Mouse (Mus musculus) cerebral cortex, adult 2 months (tissue): ENCODE results near the gene Mrnip.

Source experiments
- WGBS: fragments of 180-500 bp; shearing (Covaris S2); methylation state at CpG from one replicate; pipeline ENCODE4 v1.1.7; 2018; 5-methylcytosine and 5-hydroxymethylcytosine counted together

The Mrnip gene

DNA sequence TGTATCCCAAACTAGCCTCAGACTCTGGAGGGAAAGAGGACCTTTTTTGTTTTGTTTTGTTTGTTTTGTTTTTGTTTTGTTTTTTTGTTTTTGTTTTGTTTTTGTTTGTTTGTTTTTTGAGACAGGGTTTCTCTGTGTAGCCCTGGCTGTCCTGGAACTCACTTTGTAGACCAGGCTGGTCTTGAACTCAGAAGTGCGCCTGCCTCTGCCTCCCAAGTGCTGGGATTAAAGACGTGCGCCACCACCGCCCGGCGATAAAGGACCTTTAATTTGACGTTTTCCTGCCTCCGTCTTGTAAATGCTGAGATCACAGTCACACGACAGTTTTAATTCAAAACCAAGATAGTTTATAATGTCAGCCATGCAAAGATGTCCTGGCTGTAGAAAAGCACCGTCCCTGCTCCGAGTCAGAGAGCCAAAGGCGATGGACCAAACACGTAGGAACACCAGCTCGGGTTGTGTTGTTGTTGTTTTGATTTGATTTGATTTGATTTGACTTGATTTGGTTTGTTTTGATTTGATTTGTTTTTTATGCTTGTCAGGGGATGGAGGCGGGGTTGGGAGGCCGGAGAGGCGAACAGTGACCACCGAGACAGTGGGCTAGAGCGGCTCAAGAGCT, at the start of gene Mrnip:
Mrnip (plus strand) TSS at position 334 of the 619 bp plus-strand sequence.
- WGBS, result 4% methylated on average over 19 of the region's 19 CpGs

DNA sequence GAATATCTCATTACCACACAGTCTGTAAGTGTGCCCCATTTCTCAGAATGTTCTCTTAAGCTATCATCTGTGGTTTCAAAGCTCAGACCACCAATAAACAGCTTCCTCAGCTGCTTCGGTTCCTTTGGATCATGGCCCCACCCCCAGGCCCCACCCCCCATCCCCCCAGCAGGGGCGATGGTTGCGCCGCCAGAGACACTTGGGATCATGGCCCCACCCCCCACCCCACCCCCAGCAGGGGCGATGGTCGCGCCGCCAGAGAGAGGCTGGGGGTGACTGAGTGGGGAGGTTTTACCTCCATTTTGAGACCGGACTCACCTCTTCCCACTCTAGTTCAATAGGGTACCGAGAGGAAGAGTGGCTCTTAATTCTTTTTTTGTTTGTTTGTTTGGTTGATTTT, 46.5 kb upstream of the Mrnip start:
- WGBS, result 7% methylated on average over 10 of the region's 10 CpGs

DNA sequence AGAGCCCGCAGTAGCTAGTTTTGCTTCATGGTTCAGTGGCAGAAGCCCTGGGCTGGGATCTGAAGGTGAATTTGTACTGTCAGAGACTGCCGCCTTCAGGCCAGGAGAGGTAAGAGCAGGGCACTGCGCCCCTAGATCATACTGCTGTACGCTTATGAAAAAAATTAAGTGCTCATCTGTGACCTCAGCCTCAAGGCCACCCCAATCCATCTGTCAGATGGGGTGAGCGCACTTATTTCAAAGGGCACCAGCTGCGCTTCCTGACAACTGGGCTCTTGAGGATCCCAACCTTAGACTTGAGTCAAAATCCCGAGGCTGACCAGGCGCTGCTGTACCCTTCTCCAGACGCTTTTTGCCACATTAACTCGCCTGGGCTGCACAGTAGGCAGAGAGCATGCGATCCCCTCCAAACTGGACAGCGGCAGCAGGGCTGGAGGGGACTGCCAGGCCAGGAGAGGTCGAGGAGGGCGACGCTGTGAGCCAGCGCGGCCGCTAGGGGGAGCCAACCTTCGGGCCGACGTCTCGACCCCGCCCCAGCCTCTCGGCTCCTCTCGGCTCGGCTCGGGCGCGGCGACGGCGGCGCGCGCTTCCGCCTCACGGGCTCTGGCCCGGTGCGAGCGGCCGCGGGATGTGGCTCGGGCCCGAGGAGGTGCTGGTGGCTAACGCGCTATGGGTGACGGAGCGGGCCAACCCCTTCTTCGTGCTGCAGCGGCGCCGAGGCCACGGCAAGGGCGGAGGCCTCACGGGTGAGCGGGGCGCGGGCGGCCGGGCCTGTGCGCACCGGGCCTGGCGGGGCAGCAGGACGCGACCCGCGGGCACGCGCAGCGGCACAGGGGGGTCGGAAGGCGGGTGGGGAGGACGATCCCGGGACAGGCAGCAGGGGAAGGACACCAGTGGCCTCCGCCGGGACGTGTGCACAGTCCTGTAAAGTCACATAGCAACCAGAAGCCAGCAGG, 43.2 kb upstream of the Mrnip start, which contains the start of gene Tbc1d9b:
Tbc1d9b (plus strand) TSS at position 586 of the 956 bp plus-strand sequence.
- WGBS, result under 1% methylated on average over 77 of the region's 77 CpGs

DNA sequence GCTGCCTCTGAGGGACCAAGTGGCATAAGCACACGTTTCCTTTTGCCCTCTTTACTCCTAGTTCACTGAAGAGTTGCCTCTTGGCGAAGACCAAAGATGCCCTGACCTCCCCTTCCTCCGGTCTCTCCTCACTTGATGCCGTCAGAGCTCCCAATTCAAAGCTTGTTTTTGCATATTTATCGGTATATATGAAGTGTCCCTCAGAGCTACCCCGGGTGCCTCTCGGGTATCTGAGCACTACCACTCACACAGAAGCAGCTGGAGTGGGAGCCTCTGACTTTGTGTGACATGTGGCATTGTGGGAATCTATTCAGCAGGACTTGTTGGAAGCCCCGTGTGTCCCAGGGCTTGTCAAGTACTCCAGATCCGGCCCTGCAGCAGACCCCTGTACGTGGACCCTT, 42.4 kb upstream of the Mrnip start:
- whole genome bisulfite sequencing, result 3% methylated on average over 10 of the region's 10 CpGs

DNA sequence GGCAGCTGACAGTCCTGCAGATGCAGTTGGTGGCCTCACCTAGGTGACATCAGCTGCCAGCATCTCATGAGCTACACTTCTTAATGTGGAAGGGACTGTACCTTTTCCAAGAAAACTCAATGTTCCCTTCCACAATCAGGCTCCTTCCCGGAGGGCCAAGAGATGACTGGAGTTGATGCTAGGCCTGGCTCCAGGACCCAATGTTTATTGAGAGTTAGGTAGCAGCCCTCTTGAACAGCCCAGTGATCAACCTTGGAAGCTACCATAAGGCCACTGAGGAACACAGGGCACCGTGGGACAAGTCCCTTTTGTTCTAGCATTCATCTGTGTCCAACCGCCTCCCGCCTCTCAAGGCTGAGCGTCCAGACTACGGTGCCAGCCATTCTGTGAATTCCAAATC, 42.0 kb upstream of the Mrnip start:
- WGBS, result 58% methylated on average over 6 of the region's 6 CpGs

DNA sequence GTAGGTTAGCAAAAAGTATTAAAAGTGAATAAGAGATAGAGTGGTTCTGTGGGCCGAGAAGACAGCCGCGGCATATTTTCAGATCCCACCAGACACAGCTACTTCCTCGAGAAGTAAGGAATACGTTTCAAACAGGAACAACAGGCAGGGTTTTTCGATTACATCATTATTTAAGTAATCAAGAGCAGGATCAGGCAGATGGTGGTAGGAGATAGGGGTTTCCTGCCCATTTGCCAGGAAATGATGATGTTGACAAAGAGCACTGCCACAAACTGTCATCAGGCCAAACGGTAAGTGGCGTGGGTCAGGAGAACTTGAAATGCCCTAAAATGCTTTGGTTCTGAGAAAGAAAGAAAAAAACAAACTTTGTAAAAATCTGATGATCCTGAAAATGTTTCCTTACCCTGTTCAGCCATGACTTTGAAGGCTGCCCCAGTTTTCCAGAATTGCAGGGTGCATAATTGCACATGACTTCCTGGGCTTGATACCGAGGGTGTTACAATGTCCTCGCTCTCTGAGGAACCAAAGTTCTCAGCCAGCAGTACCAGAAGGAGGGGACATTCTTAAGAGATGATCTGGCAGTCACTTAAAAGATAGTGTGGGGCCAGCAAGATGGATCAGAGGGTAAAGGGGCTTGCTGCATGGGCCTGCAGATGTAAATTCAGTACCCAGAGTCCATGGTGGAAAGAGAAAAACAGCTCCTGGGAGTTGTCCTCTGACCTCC, 39.9 kb upstream of the Mrnip start:
- 63% methylated on average over 10 of the region's 10 CpGs for WGBS

DNA sequence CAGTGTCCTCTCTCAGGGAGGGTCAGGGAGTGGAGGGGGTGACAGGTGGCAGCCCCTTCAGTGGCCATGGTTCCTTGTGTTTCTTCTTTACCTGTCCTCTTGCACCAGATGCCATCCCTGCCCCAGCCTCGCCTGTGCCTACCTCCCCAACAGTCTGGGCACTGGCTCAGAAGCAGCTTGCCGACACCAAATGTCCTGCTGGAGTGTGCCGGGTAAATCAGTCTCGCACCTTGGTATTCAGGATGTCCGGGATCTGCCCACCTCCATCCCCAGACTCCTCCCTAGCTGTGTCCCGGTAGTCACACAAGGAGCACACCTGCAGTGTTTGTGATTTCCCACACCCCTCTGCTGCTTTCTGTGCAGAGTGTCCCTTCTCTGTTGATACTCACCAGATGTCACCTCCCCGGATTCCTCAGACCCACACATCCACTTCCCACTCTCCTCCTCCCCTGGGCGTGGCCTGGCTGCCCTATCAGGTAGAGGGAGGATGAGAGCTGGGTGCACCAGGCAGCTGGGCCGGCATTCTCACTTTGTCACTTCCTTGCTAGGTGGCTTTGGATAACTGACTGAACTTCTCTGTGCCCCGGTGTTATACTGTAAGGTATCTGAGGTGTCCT, 35.9 kb upstream of the Mrnip start:
- WGBS, result 62% methylated on average over 10 of the region's 10 CpGs

DNA sequence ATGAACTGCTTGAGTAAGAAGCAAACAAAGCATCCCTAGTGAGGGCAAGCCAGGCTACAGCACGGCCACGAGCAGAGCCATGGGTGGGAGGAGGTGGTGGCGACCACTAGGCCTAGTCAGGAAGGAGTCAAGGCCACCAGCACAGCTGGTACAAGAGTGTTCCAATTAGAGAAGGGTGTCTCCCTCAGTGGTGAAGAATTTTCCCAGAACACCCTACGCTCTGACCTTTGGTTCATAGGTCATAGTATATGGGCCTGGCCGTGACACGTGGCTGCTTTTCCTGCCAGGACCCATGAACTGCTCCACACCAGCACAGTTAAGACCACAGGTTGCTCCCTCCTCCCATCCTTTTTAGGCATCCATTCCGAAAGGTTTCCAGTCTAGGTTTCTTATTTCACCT, 34.7 kb upstream of the Mrnip start:
- 88% methylated on average over 7 of the region's 7 CpGs for WGBS

DNA sequence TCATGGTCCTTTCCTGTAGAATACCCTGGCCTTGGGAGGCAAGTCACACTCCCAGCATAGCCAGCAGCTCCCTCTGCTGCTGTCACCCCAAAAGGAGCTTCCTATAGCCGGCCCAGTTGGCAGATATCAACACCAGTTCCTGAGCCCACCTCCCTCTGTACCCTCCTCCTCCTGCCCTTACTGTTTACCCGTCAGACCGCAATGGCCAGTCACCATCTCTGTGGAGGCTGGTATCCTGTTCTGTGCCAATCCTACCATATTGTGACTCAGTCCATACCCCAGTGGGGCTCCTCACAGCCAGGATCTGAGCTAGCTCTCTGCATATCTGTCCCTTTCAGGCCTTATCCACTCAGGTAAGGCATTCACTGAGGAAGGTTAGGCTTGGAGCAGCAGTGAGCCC, 28.7 kb upstream of the Mrnip start:
- WGBS, result 79% methylated on average over 3 of the region's 3 CpGs

DNA sequence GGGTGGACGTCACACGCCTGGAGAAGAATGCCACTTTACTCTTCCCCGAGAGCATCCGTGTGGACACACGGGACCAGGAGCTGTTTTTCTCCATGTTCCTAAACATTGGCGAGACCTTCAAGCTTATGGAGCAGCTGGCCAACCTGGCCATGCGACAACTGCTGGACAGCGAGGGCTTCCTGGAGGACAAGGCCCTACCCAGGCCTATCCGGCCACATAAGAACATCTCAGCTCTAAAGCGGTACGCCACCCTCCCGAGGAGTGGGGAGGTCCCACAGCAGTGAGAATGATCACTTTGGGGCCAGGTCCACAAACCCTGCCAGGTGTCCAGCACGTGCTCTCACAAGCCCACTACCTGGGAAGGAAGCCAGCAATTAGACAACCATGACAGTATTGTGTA, 28.1 kb upstream of the Mrnip start:
- 93% methylated on average over 13 of the region's 13 CpGs for WGBS

DNA sequence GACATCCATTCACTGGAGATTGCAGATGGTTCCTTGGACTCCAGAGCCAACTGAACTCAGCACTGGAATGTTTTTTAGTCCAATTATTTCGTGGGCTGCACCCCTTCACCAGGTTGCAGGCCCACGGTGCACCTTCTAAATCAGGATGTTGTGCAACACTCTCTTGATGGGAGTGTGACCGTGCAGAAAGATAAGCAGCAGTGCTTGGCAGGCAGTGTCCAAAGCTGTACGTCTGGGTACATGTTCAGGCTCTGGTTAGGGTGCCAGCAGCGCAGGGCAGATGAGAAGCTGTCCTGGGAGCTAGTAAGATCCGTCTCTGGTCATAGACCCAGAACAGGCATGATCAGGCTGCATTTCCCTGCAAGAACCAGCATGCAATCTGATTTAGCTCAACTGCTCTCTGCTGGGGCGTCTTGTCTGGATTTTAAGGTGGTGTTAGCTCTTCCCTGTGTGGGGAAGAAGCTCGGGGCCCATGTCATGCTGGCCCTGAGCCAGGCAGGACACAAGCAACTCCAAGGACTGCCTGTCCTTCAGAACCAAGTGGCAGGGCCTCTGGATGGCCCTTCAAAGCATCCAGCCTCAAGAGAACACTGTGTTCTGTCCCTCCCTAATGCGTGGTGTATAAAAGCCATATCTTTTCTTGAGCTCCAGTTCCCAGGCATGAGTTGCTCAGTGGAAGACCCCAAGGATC, 26.8 kb upstream of the Mrnip start:
- 69% methylated on average over 9 of the region's 9 CpGs for WGBS

DNA sequence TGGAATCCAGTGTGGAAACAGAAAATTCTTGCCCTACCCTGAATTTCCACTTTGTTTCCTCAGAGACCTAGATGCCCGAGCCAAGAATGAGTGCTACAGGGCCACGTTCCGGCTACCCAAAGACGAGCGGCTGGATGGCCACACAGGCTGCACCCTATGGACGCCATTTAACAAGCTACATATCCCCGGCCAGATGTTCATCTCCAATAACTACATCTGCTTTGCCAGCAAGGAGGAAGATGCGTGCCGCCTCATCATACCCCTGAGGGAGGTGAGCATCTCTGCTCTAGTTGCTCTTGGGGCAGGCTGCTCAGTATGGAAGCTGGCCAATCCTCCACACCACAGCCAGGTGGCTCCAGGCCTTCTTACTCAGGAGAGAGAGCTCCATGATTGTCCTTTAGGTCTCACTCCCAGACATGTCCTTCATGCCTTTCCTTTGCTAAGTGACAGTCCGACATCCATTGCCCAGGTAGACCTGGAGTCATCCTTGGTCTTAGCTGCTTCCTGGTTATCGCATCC, 26.2 kb upstream of the Mrnip start:
- WGBS, result 94% methylated on average over 11 of the region's 11 CpGs

DNA sequence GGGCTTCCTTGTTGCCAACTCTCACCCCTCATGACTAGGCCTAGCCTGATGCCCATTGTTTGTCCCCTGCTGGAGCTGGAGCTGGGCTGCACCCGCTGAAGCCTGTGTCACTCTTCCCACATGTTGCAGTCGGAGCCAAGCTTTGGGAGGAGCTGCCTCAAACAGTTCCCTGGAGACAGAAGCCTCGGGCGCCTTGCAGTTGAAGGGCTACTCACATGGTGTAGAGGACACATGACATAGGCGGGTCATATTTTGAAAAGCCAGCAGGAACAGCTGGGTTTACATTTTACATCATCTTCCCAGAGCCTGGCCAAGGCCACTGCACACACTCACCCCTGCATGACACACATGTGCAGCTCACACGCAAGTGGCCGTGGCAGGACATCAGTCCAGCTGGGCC, 25.0 kb upstream of the Mrnip start:
- 68% methylated on average over 7 of the region's 7 CpGs for whole genome bisulfite sequencing

DNA sequence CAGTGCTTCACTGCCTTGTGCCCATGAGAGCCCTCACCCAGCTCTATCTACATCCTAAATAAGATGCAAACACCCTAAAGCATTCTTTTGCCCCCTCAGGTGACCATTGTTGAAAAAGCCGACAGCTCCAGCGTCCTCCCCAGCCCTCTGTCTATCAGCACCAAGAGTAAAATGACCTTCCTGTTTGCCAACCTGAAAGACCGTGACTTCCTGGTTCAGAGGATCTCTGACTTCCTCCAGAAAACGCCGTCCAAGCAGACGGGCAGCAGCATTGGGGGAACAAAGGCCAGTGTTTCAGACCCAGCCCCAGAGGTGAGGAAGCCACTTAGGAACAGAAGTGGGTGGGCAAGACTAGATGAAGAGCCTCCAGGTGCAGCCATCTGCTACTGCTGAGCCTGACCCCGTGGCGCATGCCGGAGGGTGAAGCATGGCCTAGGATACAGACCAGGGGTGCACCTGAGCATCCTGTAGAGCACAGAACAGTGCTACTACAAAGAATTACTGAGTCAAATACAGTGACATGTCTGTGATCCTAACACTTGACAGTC, 24.6 kb upstream of the Mrnip start:
- 83% methylated on average over 9 of the region's 9 CpGs for WGBS

DNA sequence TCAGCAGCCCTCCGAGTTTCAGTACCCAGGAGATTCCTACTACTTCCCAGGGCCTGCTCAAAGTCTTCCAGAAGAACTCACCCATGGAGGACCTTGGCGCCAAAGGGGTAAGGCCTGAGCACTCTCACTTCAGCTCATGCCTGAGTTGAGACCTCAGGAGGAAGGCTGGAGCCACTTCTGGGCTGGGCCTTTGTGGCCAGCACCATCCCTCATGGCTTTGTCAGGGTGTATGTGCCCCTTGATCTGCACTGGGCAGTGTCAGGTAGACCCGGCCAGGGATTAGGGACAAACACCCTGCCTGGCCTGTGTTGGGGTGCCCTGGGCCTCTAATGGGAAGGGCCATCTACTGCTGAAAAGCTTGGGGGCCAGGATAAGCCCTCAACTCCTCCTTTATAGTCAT, 22.9 kb upstream of the Mrnip start:
- 92% methylated on average over 3 of the region's 3 CpGs for WGBS

DNA sequence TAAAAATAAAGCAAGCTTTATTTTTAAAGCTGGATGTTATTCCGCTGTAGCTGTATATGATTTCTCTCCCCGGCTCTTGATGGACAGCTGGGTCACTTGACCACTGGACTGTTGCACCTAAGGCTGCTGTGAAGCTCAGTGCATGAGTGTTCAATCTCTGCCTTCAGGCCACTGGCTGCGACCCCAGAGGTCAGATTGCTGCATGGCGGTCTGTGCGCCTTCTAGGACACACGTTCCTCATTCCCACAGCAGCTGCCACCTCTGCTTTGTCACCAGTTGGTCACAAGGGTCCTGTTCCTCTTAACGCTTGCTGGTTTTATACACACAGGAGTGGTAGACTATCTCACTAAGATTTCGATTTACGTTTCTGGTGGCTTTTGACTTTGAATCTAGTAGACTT, 20.1 kb upstream of the Mrnip start:
- 78% methylated on average over 9 of the region's 9 CpGs for WGBS

DNA sequence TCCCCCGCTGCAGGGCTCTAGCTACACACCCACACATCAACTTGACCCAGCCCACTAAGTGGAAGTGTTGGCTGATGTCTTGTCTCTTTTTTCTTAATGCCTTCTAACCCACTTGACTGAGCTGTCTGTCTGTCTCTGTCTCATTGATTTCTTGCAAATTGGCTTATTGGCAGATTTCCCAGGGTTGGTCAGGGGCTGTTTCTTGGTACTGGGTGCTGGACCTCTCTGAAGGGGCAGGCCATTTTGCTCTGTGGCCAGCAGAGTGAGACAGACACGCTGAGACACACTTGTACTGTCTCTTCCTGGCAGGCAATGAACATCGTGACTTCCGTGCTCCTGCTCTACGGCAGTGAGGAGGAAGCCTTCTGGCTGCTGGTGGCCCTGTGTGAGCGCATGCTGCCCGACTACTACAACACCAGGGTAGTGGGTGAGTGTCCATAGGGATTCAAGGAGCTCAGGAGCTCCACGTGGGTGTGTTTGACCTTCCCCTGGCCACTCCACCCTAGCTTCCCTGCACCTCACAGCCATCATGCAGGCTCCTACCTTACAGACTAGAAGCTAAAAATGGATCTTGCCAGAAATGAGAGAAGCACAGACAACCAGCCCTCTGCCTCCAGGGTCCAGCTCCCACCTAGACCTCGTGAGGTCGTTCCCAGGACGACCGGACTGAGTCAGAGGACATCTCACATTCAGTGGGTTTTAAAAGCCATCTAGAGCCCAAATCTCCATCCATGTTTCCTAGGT, 19.3 kb upstream of the Mrnip start:
- WGBS, result 62% methylated on average over 12 of the region's 12 CpGs

DNA sequence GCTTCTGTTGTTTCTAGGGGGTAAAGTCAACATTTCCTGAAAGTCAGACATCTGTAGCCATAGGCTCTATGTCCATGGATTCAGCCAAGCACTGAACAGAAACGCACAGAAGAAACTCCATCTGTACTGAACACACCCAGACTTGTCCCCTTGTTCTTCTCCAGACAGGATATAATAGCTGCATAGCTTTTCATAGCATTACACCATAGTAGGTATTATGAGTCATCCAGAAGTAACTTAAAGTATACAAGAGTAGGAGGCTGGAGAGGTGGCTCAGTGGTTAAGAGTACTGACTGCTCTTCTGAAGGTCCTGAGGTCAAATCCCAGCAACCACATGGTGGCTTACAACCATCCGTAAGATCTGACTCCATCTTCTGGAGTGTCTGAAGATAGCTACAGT, 18.5 kb upstream of the Mrnip start:
- 54% methylated on average over 2 of the region's 2 CpGs for WGBS

DNA sequence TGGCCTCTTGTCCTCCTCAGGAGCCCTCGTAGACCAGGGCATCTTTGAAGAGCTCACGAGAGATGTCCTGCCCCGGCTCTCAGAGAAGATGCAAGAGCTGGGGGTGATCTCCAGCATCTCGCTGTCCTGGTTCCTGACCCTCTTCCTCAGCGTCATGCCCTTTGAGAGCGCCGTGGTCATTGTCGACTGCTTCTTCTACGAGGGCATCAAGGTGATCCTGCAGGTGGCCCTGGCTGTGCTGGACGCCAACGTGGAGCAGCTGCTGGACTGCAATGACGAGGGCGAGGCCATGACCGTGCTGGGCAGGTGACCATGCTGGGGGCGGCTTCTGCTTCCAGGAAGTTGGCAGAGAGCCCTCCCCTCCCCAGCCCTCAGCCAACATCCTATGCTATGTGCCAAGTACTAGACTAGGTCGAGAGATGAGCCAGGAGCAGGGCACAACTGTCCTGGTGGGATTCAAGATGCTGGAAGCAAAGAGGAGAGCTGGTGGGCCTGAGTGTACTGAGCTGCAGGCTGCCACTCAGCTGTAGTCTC, 17.5 kb upstream of the Mrnip start:
- 86% methylated on average over 16 of the region's 16 CpGs for WGBS

DNA sequence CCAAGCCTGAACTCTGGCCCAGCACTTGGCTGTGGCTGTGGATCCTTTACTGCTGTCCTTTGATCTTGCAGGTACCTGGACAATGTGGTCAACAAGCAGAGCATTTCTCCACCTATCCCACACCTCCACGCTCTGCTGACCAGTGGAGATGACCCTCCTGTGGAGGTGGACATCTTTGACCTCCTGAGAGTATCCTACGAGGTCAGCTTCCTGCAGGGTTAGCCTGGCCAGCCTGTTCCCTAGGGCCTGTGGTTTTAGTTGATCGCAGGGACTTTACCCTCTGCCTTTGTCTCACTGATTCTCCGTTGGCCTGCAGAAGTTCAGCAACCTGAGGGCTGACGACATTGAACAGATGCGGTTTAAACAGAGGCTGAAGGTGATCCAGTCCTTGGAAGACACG, 15.9 kb upstream of the Mrnip start:
- 94% methylated on average over 7 of the region's 7 CpGs for WGBS
